Mouse (Mus musculus): ENCODE results near the gene Gm1993.
"Not testable (repeated sequence)": the region's sequence is repeated elsewhere in the genome, so short reads cannot be mapped to it uniquely, and the experiment has no call there.

The Gm1993 gene

DNA sequence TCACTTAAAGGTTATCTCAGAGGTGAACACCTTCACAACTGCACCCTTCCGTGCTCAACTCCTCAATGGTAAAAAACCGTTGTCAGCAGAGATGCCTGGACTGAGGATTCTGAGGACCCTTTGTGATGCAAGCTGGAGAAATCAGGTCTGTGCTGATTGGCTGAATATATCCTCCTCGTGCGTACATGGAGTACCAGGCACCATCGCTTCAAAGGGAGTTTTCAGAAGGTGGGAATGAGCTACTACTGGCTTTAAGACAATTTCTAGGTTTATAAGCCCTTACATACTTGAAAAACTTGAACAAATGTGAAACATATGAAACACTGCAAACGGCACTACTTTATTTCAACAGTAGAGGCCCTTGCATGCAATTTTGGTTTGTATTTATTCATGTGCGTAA, at the start of gene Gm1993:
Gene Gm1993 (minus strand): TSS at position 101 of the 400 bp plus-strand sequence.
- not testable (repeated sequence) for DNase-seq
